ENCODE assay signal across 26 mouse cellular contexts in the genomic region with DNA sequence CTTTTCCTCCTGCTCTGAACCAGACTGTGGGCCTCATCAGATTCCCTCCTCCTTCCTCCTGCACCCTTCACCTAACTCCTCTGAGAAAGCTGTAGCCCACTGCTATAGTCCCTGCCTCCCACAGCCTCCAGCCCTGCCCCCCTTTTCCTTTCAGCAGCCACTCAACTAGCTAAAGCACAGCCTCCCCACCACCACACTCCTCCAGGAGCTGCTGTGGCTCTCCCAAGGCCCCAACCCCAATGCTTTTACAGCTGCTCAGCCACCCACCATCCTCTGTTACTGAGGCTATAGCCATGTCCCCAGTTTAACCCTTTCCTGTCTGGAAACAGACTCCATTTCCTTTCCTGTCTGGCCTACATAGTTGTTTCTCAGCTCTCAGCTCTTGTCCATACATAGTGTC. TPM values are rescaled to one million over a fixed set of nuclear protein-coding genes. Genes with fewer than 3 reads are reported as not detected.
DNase-seq lines count a peak whose midpoint lies in the region; ATAC-seq and TF ChIP-seq lines count a peak whose summit lies in the region.
"Had no signal": no experiment of that assay in that cellular context is flagged by ENCODE, and none has a peak within 500 bp of the region (broad histone marks: within the 10 kb centered on the region; RNA-seq: fewer than 3 reads in every experiment).

No protein-coding gene starts in this region.

- H3K9ac ChIP-seq in heart, embryonic 11.5 days (ENCODE audit: low read depth, low read length), result no peak overlapping the region
- H3K9ac ChIP-seq in kidney, postnatal 0 days (ENCODE audit: low read depth, low read length), result no peak overlapping the region
- H3K9ac ChIP-seq: heart, embryonic 15.5 days; hindbrain, embryonic 12.5 days; midbrain, embryonic 13.5 days; stomach, embryonic 15.5 days had no signal

- DNase-seq in heart, postnatal 4 days, result no peak
- peak; percentile 41 for DNase-seq in kidney, postnatal 0 days (ENCODE audit: low spot score)
- no peak for DNase-seq in kidney, postnatal 14 days
- peak; percentile 14 for DNase-seq in embryo, embryonic 10.5 days (ENCODE audit: low spot score)
- peak; percentile 7 for DNase-seq in forelimb bud, embryonic 11.5 days (ENCODE audit: low read depth, low spot score)
- DNase-seq in right cerebral cortex, adult 2 months (ENCODE audit: low spot score in 2 of 2), result no peak
- DNase-seq in adrenal gland, postnatal 14 days, result no peak
- DNase-seq: adrenal gland, postnatal 25 days; cerebellum, adult 18-20 months; cerebellum, postnatal 25 days; gastrocnemius, postnatal 10 days; kidney, adult 8-10 months; lung, adult 18-20 months; thymus, adult 18-20 months; thymus, postnatal 4 days had no signal

- H3K27ac ChIP-seq in heart, embryonic 11.5 days (ENCODE audit: low read depth, low read length), result no peak overlapping the region
- H3K27ac ChIP-seq in kidney, postnatal 0 days, result no peak overlapping the region
- H3K27ac ChIP-seq: heart, embryonic 15.5 days; hindbrain, embryonic 12.5 days; macrophage; midbrain, embryonic 13.5 days; stomach, embryonic 15.5 days had no signal

- 0 out of 2 replicates have a peak, but pooled peaks have one; percentile 35 for ATAC-seq in heart, embryonic 11.5 days (replicated peaks; ENCODE audit: insufficient number of reproducible peaks, low FRiP score, low TSS enrichment)
- no peak for ATAC-seq in kidney, postnatal 0 days (replicated peaks; ENCODE audit: low FRiP score, low read depth)
- ATAC-seq: activated CD4-positive, CD25-positive, alpha-beta regulatory T cell, adult 4 months; forebrain, embryonic 16.5 days; inflammation-experienced regulatory T-cells, adult 6 months; midbrain, embryonic 13.5 days had no signal

- H3K4me3 ChIP-seq in heart, embryonic 11.5 days (ENCODE audit: low read depth, low read length), result no peak overlapping the region
- no peak overlapping the region for H3K4me3 ChIP-seq in kidney, postnatal 0 days (replicated peaks; ENCODE audit: low read depth, low read length)
- H3K4me3 ChIP-seq: heart, embryonic 15.5 days; hindbrain, embryonic 12.5 days; midbrain, embryonic 13.5 days; stomach, embryonic 15.5 days had no signal

- H3K4me1 ChIP-seq in heart, embryonic 11.5 days (ENCODE audit: control insufficient read depth, insufficient read depth, low read length), result peaks cover 12% of the 10 kb centered on the region
- no peaks in the 10 kb centered on the region for H3K4me1 ChIP-seq in kidney, postnatal 0 days (replicated peaks; ENCODE audit: insufficient read depth, low read length)
- H3K4me1 ChIP-seq: hindbrain, embryonic 12.5 days; midbrain, embryonic 13.5 days; stomach, embryonic 15.5 days had no signal

- no peak overlapping the region for H3K4me2 ChIP-seq in heart, embryonic 11.5 days
- H3K4me2 ChIP-seq in kidney, postnatal 0 days (ENCODE audit: low read length), result no peak overlapping the region
- H3K4me2 ChIP-seq: heart, embryonic 15.5 days; hindbrain, embryonic 12.5 days; liver, embryonic 11.5 days; midbrain, embryonic 13.5 days; stomach, embryonic 15.5 days had no signal

- H3K27me3 ChIP-seq in heart, embryonic 11.5 days (ENCODE audit: control insufficient read depth, insufficient read depth, low read length), result no peaks in the 10 kb centered on the region
- H3K27me3 ChIP-seq in kidney, postnatal 0 days (ENCODE audit: insufficient read depth, low read length), result no peaks in the 10 kb centered on the region
- H3K27me3 ChIP-seq: hindbrain, embryonic 12.5 days; midbrain, embryonic 13.5 days; stomach, embryonic 15.5 days had no signal

- no peaks in the 10 kb centered on the region for H3K9me3 ChIP-seq in heart, embryonic 11.5 days (replicated peaks; ENCODE audit: control insufficient read depth, low read length)
- H3K9me3 ChIP-seq in kidney, postnatal 0 days (replicated peaks; ENCODE audit: low read length), result no peaks in the 10 kb centered on the region
- H3K9me3 ChIP-seq: G1E; heart, embryonic 15.5 days; hindbrain, embryonic 12.5 days; midbrain, embryonic 13.5 days; stomach, embryonic 15.5 days had no signal

- H3K36me3 ChIP-seq in heart, embryonic 11.5 days (ENCODE audit: control insufficient read depth, insufficient read depth, low read length), result no peaks in the 10 kb centered on the region
- H3K36me3 ChIP-seq in kidney, postnatal 0 days (ENCODE audit: insufficient read depth, low read length), result no peaks in the 10 kb centered on the region
- H3K36me3 ChIP-seq: G1E; heart, embryonic 15.5 days; hindbrain, embryonic 12.5 days; midbrain, embryonic 13.5 days; stomach, embryonic 15.5 days had no signal

- TF ChIP-seq CTCF in kidney, postnatal 0 days (IDR thresholded peaks at IDR 0.05; ENCODE audit: low read depth), result no peak

RNA-seq across cellular contexts. Expression of gene Eml6, which starts 59.3 kb away (rescaled TPM):
- 0.52 and 0.89 TPM in 2 replicates for polyA plus RNA-seq in heart, embryonic 11.5 days (2014; fragmentation: Nextera tagmentation; extraction: Ambion mirVana)
- total RNA-seq in heart, postnatal 4 days (2021), result 1 to 10 TPM; 1.5 to 1.7 TPM
- polyA plus RNA-seq in kidney, postnatal 0 days (2015; fragmentation: Nextera tagmentation; extraction: Ambion mirVana), result 0.52 and 1.2 TPM in 2 replicates
- 3.8 and 3.9 TPM in 2 replicates for total RNA-seq in adrenal gland, postnatal 14 days (2021)

Comparison
In these comparisons a context has a peak if more than half of its experiments do, and no peak if none do; other contexts are left out.
1. DNase-seq: peak in kidney, postnatal 0 days (single experiment), embryo, embryonic 10.5 days (single experiment) and forelimb bud, embryonic 11.5 days (single experiment); none in heart, postnatal 4 days (single experiment), kidney, postnatal 14 days (single experiment), right cerebral cortex, adult 2 months (0 of 2) and adrenal gland, postnatal 14 days (single experiment).